Mouse (Mus musculus) MEL (cell line): Measurements from ENCODE around the gene Synpr. TPM values are rescaled to one million over a fixed set of nuclear protein-coding genes. Genes with fewer than 3 reads are reported as not detected.

Experiments
- DNase-seq: peaks from one replicate; pipeline ENCODE4 v3.0.0; 2011; ENCODE audit warnings: low read depth, low spot score
- H3K27ac ChIP-seq: 2 replicates; pipeline ENCODE4 v1.5.1; 2012; ENCODE audit warnings: low read depth, mild to moderate bottlenecking, control low read depth, low read length, moderate library complexity; ENCODE audit not compliant: control insufficient read depth
- H3K27me3 ChIP-seq, 2 experiments: fragments of 150-350 bp in 1 of 2; sonication (generic) in 1 of 2; 2 replicates each; pipeline ENCODE4 v1.6.1; 2012; ENCODE audit warnings: low read length in 2 of 2, mild to moderate bottlenecking in 2 of 2, improper control_type of control experiment in 1 of 2, moderate library complexity in 1 of 2; ENCODE audit not compliant: insufficient read depth in 2 of 2, control insufficient read depth in 1 of 2
- H3K36me3 ChIP-seq, 2 experiments: 2 replicates each; pipeline ENCODE4 v1.6.1; 2012 to 2014; ENCODE audit warnings: low read length in 2 of 2, improper control_type of control experiment in 1 of 2, inconsistent platforms in 1 of 2, mild to moderate bottlenecking in 1 of 2; ENCODE audit not compliant: insufficient read depth in 2 of 2, control insufficient read depth in 1 of 2
- H3K4me1 ChIP-seq, 2 experiments: fragments of 150-350 bp in 1 of 2; sonication (generic) in 1 of 2; 2 replicates each; pipeline ENCODE4 v1.6.1; 2012; ENCODE audit warnings: low read length in 2 of 2, improper control_type of control experiment in 1 of 2, mild to moderate bottlenecking in 1 of 2; ENCODE audit not compliant: insufficient read depth in 2 of 2, control insufficient read depth in 1 of 2
- H3K4me3 ChIP-seq, 2 experiments: fragments of 150-350 bp in 1 of 2; sonication (generic) in 1 of 2; 2 replicates each; pipeline ENCODE4 v1.5.1; 2012; ENCODE audit warnings: low read depth in 2 of 2, low read length in 2 of 2, mild to moderate bottlenecking in 2 of 2, moderate library complexity in 2 of 2, control low read depth in 1 of 2, improper control_type of control experiment in 1 of 2; ENCODE audit not compliant: control insufficient read depth in 1 of 2, insufficient read depth in 1 of 2
- H3K79me2 ChIP-seq: 2 replicates; pipeline ENCODE4 v1.6.1; 2012; ENCODE audit warnings: mild to moderate bottlenecking, low read length, moderate library complexity; ENCODE audit not compliant: control insufficient read depth, poor library complexity, insufficient read depth
- H3K9ac ChIP-seq: 2 replicates; pipeline ENCODE4 v1.6.1; 2012; ENCODE audit warnings: low read depth, mild to moderate bottlenecking, control low read depth, low read length, moderate library complexity; ENCODE audit not compliant: control insufficient read depth, poor library complexity, severe bottlenecking
- H3K9me3 ChIP-seq: fragments of 150-350 bp; sonication (generic); replicated peaks from 2 replicates; pipeline ENCODE4 v1.6.1; 2012; ENCODE audit warnings: mild to moderate bottlenecking, low read length, improper control_type of control experiment, moderate library complexity; ENCODE audit not compliant: insufficient read depth
- BHLHE40 ChIP-seq: IDR thresholded peaks from 2 replicates; pipeline ENCODE4 v1.6.1; 2012; ENCODE audit warnings: low read depth, mild to moderate bottlenecking, inconsistent platforms, low read length, improper control_type of control experiment, borderline replicate concordance
- CHD1 ChIP-seq: IDR thresholded peaks from 2 replicates; pipeline ENCODE4 v1.6.1; 2012; ENCODE audit warnings: low read depth, mild to moderate bottlenecking, inconsistent platforms, low read length, improper control_type of control experiment
- ETS1 ChIP-seq: IDR thresholded peaks from 2 replicates; pipeline ENCODE4 v1.6.1; 2012; ENCODE audit warnings: low read depth, mild to moderate bottlenecking, inconsistent platforms, low read length, improper control_type of control experiment, moderate library complexity
- HCFC1 ChIP-seq: IDR thresholded peaks from 2 replicates; pipeline ENCODE4 v1.6.1; 2012; ENCODE audit warnings: low read depth, mild to moderate bottlenecking, inconsistent platforms, low read length, improper control_type of control experiment, moderate library complexity
- MAZ ChIP-seq: IDR thresholded peaks from 2 replicates; pipeline ENCODE4 v1.6.1; 2012; ENCODE audit warnings: low read depth, mild to moderate bottlenecking, inconsistent platforms, low read length, improper control_type of control experiment
- MYB ChIP-seq: IDR thresholded peaks from 2 replicates; pipeline ENCODE4 v1.6.1; 2011; ENCODE audit warnings: mild to moderate bottlenecking, low read depth, low read length, improper control_type of control experiment
- MYC ChIP-seq: IDR thresholded peaks from 2 replicates; pipeline ENCODE4 v1.6.1; 2011; ENCODE audit warnings: low read depth, mild to moderate bottlenecking, low read length, improper control_type of control experiment, moderate library complexity
- SIN3A ChIP-seq: IDR thresholded peaks from 2 replicates; pipeline ENCODE4 v1.6.1; 2012; ENCODE audit warnings: low read length, improper control_type of control experiment, inconsistent platforms
- UBTF ChIP-seq: IDR thresholded peaks from 2 replicates; pipeline ENCODE4 v1.6.1; 2012; ENCODE audit warnings: low read depth, mild to moderate bottlenecking, inconsistent platforms, low read length, improper control_type of control experiment, moderate library complexity, borderline replicate concordance; ENCODE audit not compliant: insufficient read depth
- ZKSCAN1 ChIP-seq: IDR thresholded peaks from 2 replicates; pipeline ENCODE4 v1.6.1; 2012; ENCODE audit warnings: low read depth, mild to moderate bottlenecking, inconsistent platforms, low read length, improper control_type of control experiment, moderate library complexity
- ZMIZ1 ChIP-seq: IDR thresholded peaks from 2 replicates; pipeline ENCODE4 v1.6.1; 2012; ENCODE audit warnings: low read depth, mild to moderate bottlenecking, inconsistent platforms, low read length, improper control_type of control experiment, moderate library complexity
- polyA plus RNA-seq, 2 experiments: library from polyadenylated mRNA; stranded (reverse) in 1 of 2; unstranded in 1 of 2; fragments of >175 nt in 1 of 2; fragments of >200 nt in 1 of 2; gene quantifications; 2 replicates each; pipeline versions ENCODE4 v1.2.1 to v1.2.4; 2012; ENCODE audit warnings: low replicate concordance in 2 of 2, low read depth in 1 of 2; ENCODE audit not compliant: insufficient read length in 2 of 2, insufficient read depth in 1 of 2, missing spikeins in 1 of 2
- total RNA-seq: library from RNA; depleted of rRNA; stranded (reverse); fragments of 300-350 nt; gene quantifications from 2 replicates; pipeline ENCODE4 v1.2.3, GENCODE M21; 2012

Synpr gene
- total and polyA plus RNA-seq, 3 experiments: not detected

- Histone ChIP-seq H3K4me3 (no peak overlapping the region), H3K36me3 (no peaks in the 10 kb centered on the region), H3K79me2 (no peaks in the 10 kb centered on the region), H3K9me3 (no peaks in the 10 kb centered on the region), H3K27me3 (no peaks in the 10 kb centered on the region), H3K9ac (no peak overlapping the region), H3K27ac (no peak overlapping the region), H3K4me1 (no peaks in the 10 kb centered on the region)
- DNase-seq: no peak
- TF ChIP-seq SIN3A (no peak), ETS1 (peak; percentile 21; the same call in 1 of the 2 replicates)
Measured at GRCm38 (mm10) chr14:13593321-13593940, 308.9 kb downstream of the Synpr start.

- no peak overlapping the region for H3K9ac ChIP-seq
- no peak for TF ChIP-seq ZKSCAN1
- TF ChIP-seq MYC: no peak
- TF ChIP-seq, all 39 proteins: peak for 0
- Histone ChIP-seq H3K79me2 (no peaks in the 10 kb centered on the region), H3K27ac (no peak overlapping the region), H3K36me3 (no peaks in the 10 kb centered on the region), H3K27me3 (no peaks in the 10 kb centered on the region), H3K4me3 (no peak overlapping the region), H3K4me1 (no peaks in the 10 kb centered on the region), H3K9me3 (no peaks in the 10 kb centered on the region)
- DNase-seq: no peak
Measured at GRCm38 (mm10) chr14:13596251-13596650, 311.7 kb downstream of the Synpr start.

- TF ChIP-seq MYB (no peak), BHLHE40 (no peak), HCFC1 (no peak), MAZ (no peak), UBTF (no peak), CHD1 (no peak), ZMIZ1 (no peak)
- TF ChIP-seq, all 39 proteins: peak for 0
- H3K36me3 ChIP-seq: no peaks in the 10 kb centered on the region
- H3K79me2 ChIP-seq: no peaks in the 10 kb centered on the region
- no peaks in the 10 kb centered on the region for H3K4me1 ChIP-seq
- no peak overlapping the region for H3K9ac ChIP-seq
- no peak for DNase-seq
- no peaks in the 10 kb centered on the region for H3K27me3 ChIP-seq
- H3K9me3 ChIP-seq: no peaks in the 10 kb centered on the region
- no peak overlapping the region for H3K27ac ChIP-seq
- H3K4me3 ChIP-seq: no peak overlapping the region
Measured at GRCm38 (mm10) chr14:13597204-13597603, 312.6 kb downstream of the Synpr start.
